Mouse (Mus musculus): Measurements from ENCODE around the gene Prkch. TPM values are rescaled to one million over a fixed set of nuclear protein-coding genes. Genes with fewer than 3 reads are reported as not detected.
A peak's percentile ranks its signal among the peaks of the same experiment; 100 is the strongest.

Gene Prkch
- polyA plus RNA-seq, 1 experiment: 3.2 TPM

DNA sequence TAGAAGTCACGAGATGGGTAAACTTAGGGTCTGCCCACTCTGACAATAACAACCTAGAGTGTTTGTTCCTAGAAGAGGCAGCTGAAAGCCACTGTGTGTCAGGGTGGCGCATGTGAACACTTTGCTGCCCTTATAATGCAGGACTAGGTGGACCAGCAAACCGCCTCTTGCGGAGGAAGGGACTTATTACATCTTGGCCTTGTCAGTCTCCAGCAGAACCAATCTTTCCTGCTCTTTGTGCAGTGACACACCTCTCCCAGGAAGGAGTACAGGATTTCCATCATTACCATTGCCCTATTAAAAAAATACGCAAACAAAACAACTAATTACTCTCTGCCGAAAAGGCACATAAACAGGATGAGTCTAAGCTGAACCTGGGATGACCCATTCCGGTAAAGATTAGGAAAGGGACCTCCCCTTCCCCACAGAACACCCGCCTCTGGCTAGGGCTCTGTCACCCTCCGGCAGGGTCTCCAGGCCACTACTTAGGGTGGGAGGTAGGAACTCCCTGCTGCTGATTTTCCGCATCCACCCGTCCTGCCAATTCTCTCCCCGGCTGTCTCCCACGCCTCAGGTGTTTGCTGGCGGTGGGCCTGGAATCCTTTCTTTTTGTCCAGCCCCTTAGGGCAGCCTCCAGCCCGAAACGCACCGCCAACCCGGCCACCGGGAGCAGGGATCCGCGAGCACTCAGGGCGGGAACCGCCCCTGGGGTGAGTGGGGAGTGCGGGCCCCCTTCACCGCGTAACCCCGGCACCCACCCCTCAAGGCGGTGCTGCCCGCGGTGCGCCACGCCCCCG, 585 bp upstream of the Prkch start:
- no peak overlapping the region for H3K27ac ChIP-seq (ENCODE audit: insufficient read depth, low read length)
- WGBS: 10% methylated on average over 33 of the region's 33 CpGs

DNA sequence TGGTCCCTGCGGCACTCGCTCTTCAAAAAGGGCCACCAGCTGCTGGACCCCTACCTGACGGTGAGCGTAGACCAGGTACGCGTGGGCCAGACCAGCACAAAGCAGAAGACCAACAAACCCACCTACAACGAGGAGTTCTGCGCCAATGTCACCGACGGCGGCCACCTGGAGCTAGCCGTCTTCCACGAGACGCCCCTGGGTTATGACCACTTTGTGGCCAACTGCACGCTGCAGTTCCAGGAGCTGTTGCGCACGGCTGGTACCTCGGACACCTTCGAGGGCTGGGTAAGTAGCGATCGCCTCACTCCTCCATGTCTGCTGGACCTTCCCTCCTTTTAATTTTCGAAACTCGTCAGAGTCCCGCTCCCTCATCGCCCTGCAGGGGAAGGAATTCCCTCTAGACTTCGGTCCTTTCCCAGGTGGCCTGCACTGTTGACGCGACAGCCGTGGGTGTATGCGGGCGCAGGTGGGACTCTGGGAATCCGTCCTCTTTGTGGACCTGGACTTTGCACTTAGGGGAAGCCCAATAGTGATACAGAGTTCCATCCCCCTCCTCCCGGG, 725 bp downstream of the Prkch start:
- under 1% methylated on average over 33 of the region's 33 CpGs for WGBS
- no peak for DNase-seq
- H3K4me1 ChIP-seq (ENCODE audit: control insufficient read depth, insufficient read depth, low read length): no peaks in the 10 kb centered on the region
- TF ChIP-seq POLR2A (IDR thresholded peaks at IDR 0.05; ENCODE audit: borderline replicate concordance, insufficient read depth, low read length) (no peak), CTCF (IDR thresholded peaks at IDR 0.05; ENCODE audit: borderline replicate concordance, insufficient read depth, low read depth, low read length) (no peak)
- H3K4me3 ChIP-seq (replicated peaks; ENCODE audit: insufficient read depth, low read depth, low read length): peak overlapping the region; percentile 9
- no peaks in the 10 kb centered on the region; the same call in 1 of the 2 replicates for H3K27me3 ChIP-seq (ENCODE audit: control insufficient read depth, insufficient read depth, low read length)
- no peak overlapping the region for H3K27ac ChIP-seq (ENCODE audit: insufficient read depth, low read length)

More for the DNA sequence above, 585 bp upstream of the Prkch start:
- Histone ChIP-seq H3K27me3 (ENCODE audit: control insufficient read depth, insufficient read depth, low read length) (no peaks in the 10 kb centered on the region; the same call in 1 of the 2 replicates), H3K4me1 (ENCODE audit: control insufficient read depth, insufficient read depth, low read length) (no peaks in the 10 kb centered on the region), H3K4me3 (replicated peaks; ENCODE audit: insufficient read depth, low read depth, low read length) (peak overlapping the region; percentile 0)
- no peak for DNase-seq
- TF ChIP-seq CTCF (IDR thresholded peaks at IDR 0.05; ENCODE audit: borderline replicate concordance, insufficient read depth, low read depth, low read length): no peak
- no peak for TF ChIP-seq POLR2A (IDR thresholded peaks at IDR 0.05; ENCODE audit: borderline replicate concordance, insufficient read depth, low read length)

DNA sequence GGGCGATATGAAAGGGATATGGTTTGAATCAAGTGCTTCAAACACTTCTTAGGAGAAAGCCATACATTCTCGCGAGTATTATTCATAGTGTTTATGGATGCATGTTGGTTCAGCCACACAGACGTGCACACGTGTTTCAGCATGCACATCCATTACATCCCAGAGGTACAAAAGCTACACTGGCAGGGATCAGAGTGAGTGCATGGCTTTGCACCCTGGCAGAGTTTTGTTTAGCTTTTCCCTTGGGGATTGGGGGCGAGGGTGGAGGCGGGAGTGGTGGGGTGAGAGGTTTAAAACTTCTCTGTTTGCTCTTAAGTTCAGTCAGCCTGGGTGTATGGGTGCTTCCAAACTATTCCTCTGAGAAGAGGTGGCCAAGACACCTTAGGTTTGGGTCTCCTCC, 1.3 kb downstream of the Prkch start:
- WGBS: 4% methylated on average over 7 of the region's 7 CpGs
- Histone ChIP-seq H3K27me3 (ENCODE audit: control insufficient read depth, insufficient read depth, low read length) (no peaks in the 10 kb centered on the region; the same call in 1 of the 2 replicates), H3K4me1 (ENCODE audit: control insufficient read depth, insufficient read depth, low read length) (no peaks in the 10 kb centered on the region), H3K27ac (ENCODE audit: insufficient read depth, low read length) (no peak overlapping the region), H3K4me3 (replicated peaks; ENCODE audit: insufficient read depth, low read depth, low read length) (no peak overlapping the region)
- TF ChIP-seq POLR2A (IDR thresholded peaks at IDR 0.05; ENCODE audit: borderline replicate concordance, insufficient read depth, low read length): no peak
- TF ChIP-seq CTCF (IDR thresholded peaks at IDR 0.05; ENCODE audit: borderline replicate concordance, insufficient read depth, low read depth, low read length): no peak
- DNase-seq: no peak

DNA sequence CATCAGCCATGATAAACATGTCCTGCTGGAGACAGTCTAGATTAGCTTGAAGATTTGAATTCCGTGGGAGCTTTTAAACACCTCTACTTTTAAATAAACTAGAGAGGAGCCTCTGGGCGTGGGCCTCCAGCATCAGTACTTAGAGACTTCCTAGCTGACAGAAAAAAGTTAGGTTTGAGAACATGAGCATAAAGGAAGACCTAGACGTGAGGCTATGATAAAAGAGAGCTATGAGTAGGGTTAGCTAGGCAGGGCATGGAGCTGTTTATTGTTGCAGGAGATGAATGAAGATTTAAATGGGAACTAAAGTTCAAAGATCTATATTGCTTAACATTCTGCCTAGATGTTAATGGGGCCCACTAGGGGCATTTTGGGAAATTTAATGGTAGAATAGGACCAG, 2.7 kb downstream of the Prkch start:
- H3K27me3 ChIP-seq (ENCODE audit: control insufficient read depth, insufficient read depth, low read length): no peaks in the 10 kb centered on the region; the same call in 1 of the 2 replicates
- H3K4me1 ChIP-seq (ENCODE audit: control insufficient read depth, insufficient read depth, low read length): no peaks in the 10 kb centered on the region
- no peak for DNase-seq
- no peak overlapping the region for H3K27ac ChIP-seq (ENCODE audit: insufficient read depth, low read length)
- H3K4me3 ChIP-seq (replicated peaks; ENCODE audit: insufficient read depth, low read depth, low read length): no peak overlapping the region
- no peak for TF ChIP-seq POLR2A (IDR thresholded peaks at IDR 0.05; ENCODE audit: borderline replicate concordance, insufficient read depth, low read length)
- TF ChIP-seq CTCF (IDR thresholded peaks at IDR 0.05; ENCODE audit: borderline replicate concordance, insufficient read depth, low read depth, low read length): no peak
- WGBS: 83% methylated on average over 3 of the region's 3 CpGs

DNA sequence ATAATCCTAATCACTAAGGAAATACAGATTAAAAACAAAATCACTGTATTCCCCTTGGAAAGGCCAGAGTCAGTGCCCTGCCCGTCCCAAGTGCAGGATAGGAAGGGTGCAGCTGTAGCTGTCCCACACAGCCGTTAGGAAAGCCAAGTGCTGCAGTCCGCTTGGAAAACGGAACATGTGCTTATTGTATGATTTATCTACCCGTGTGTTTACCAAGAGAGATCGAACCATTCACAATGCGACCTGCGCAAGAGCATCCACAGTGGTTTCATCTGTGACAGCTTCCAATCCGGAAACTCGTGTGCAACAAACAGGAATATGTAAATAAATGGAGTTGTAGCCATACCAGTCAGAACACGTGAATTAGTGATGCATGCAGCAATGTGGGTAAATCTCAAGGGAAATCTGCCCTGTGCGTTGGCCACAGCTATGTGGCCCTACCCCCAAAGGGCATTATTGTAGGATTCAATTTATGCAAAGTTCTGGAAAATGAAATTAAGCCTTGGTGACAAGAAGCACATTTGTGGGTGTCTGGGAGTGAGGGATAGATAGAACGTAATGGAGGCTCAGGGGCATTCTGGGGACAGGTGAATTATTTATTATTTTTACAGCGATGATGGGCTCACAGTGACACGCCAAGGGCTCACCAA, 6.2 kb downstream of the Prkch start:
- 81% methylated on average over 15 of the region's 15 CpGs for WGBS
- TF ChIP-seq POLR2A (IDR thresholded peaks at IDR 0.05; ENCODE audit: borderline replicate concordance, insufficient read depth, low read length) (no peak), CTCF (IDR thresholded peaks at IDR 0.05; ENCODE audit: borderline replicate concordance, insufficient read depth, low read depth, low read length) (no peak)
- no peaks in the 10 kb centered on the region for H3K4me1 ChIP-seq (ENCODE audit: control insufficient read depth, insufficient read depth, low read length)
- no peak overlapping the region for H3K27ac ChIP-seq (ENCODE audit: insufficient read depth, low read length)
- no peaks in the 10 kb centered on the region; the same call in 1 of the 2 replicates for H3K27me3 ChIP-seq (ENCODE audit: control insufficient read depth, insufficient read depth, low read length)
- DNase-seq: no peak
- no peak overlapping the region for H3K4me3 ChIP-seq (replicated peaks; ENCODE audit: insufficient read depth, low read depth, low read length)

DNA sequence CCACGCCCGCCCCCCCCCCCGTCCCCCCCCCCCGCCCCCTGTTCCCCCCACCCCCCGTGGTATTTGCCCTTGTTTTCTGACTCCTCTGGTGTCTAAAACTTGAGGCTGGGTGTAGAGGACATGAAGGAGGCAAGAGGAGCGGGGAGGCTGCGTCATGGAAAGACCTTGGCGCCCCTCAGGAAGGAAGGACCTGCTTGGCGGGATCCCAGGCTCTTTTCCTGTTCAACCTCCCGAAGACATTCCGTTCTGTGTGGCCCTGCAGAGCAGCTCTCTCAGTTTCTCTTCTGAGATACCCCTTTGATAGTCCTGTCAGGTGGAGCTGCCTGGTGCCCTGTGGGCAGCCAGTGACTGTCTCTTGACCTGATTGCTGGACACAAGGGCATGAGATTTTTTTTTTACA, 7.0 kb downstream of the Prkch start:
- no peaks in the 10 kb centered on the region for H3K4me1 ChIP-seq (ENCODE audit: control insufficient read depth, insufficient read depth, low read length)
- TF ChIP-seq CTCF (IDR thresholded peaks at IDR 0.05; ENCODE audit: borderline replicate concordance, insufficient read depth, low read depth, low read length) (no peak), POLR2A (IDR thresholded peaks at IDR 0.05; ENCODE audit: borderline replicate concordance, insufficient read depth, low read length) (no peak)
- no peak overlapping the region; the same call in 1 of the 2 replicates for H3K27ac ChIP-seq (ENCODE audit: insufficient read depth, low read length)
- H3K4me3 ChIP-seq (replicated peaks; ENCODE audit: insufficient read depth, low read depth, low read length): no peak overlapping the region
- no peak for DNase-seq
- no peaks in the 10 kb centered on the region for H3K27me3 ChIP-seq (ENCODE audit: control insufficient read depth, insufficient read depth, low read length)
- 51% methylated on average over 11 of the region's 11 CpGs for WGBS

DNA sequence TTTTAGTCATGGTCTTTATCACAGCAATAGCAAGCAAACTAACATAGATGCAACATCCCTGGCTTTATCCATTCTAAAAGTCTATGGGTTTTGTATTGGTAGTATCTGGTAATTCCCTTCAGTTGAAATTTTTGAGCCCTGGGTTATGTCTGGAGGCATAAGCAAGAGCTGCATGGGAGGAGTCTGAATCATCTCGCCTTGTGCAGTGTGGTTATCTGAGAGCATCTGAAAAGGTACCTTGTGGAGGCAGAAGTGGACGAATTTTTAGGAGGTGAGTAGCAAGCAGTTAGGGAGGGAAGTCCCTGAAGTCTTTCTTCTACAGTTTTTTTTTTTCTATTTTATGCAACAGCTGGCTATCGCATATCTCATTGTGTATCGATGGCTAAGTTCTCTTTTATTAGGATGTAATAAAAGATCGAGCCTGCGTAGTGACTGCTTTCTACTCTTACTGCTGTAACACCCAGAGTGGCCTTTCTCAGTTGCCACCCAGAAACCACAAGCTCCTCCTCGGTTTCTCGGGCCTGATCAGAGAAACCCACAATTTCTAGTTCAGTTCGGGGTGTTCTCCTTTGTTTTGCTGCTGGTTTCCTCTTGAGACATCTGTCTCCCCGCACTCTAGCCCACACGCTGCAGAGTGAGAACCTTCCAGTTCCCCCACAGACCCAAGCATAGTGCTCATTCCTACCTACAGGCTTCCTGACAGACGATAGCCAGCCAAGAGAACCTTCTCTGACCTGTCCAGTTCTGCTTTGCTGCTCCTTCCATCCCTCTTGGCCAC, 8.6 kb downstream of the Prkch start:
- no peak for DNase-seq
- TF ChIP-seq CTCF (IDR thresholded peaks at IDR 0.05; ENCODE audit: borderline replicate concordance, insufficient read depth, low read depth, low read length): no peak
- TF ChIP-seq POLR2A (IDR thresholded peaks at IDR 0.05; ENCODE audit: borderline replicate concordance, insufficient read depth, low read length): no peak
- H3K4me1 ChIP-seq (ENCODE audit: control insufficient read depth, insufficient read depth, low read length): no peaks in the 10 kb centered on the region
- WGBS: 88% methylated on average over 12 of the region's 12 CpGs
- H3K27ac ChIP-seq (ENCODE audit: insufficient read depth, low read length): no peak overlapping the region
- H3K27me3 ChIP-seq (ENCODE audit: control insufficient read depth, insufficient read depth, low read length): no peaks in the 10 kb centered on the region
- H3K4me3 ChIP-seq (replicated peaks; ENCODE audit: insufficient read depth, low read depth, low read length): no peak overlapping the region
